20 mouse cellular contexts compared by ENCODE assay signal in the genomic region with DNA sequence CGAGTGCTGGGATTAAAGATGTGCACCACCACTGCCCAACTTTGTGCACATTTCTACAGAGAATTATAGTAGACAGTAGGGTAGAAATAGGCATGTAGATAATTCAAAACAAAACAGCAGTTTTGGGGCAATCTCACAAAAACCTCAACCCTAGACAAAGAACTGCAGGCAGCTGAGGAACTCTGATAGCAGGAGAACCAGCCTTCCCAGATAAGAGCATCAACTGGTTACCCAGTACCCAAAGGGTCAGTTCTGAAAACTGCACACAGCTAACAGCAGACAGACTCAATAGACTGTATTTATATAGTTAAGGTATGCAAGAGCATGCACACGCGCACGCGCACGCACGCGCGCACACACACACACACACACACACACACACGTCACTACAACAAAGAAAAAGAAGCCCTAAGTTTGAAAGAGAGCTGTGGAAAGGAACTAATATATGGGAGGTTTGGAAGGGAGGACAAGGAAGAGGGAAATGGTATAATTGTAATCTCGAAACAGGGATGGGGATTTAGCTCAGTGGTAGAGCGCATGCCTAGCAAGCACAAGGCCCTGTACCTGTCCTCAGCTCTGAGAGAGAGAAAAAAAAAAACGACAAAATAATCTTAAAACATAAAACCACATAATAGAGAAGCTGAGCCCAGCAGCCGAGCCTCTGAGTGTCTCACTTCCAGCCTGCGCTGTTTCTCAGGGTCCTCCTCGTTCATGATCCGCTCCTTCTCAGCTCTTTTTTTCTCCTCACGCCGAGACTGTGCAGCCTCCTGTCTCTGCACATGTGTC. TPM values are rescaled to one million over a fixed set of nuclear protein-coding genes. Genes with fewer than 3 reads are reported as not detected.
DNase-seq lines count a peak whose midpoint lies in the region; ATAC-seq and TF ChIP-seq lines count a peak whose summit lies in the region.
"Had no signal": no experiment of that assay in that cellular context is flagged by ENCODE, and none has a peak within 500 bp of the region (broad histone marks: within the 10 kb centered on the region; RNA-seq: fewer than 3 reads in every experiment).

No protein-coding gene starts in this region.

- no peaks in the 10 kb centered on the region for H3K9me3 ChIP-seq in liver, embryonic 15.5 days (replicated peaks)
- H3K9me3 ChIP-seq: embryonic facial prominence, embryonic 12.5 days; kidney, embryonic 15.5 days; midbrain, embryonic 15.5 days had no signal

- peak; percentile 43 for ATAC-seq in liver, embryonic 15.5 days (ENCODE audit: insufficient read depth)
- ATAC-seq: midbrain, embryonic 15.5 days had no signal

- H3K4me2 ChIP-seq in liver, embryonic 15.5 days: no peak overlapping the region
- H3K4me2 ChIP-seq: embryonic facial prominence, embryonic 12.5 days; heart, embryonic 11.5 days; kidney, embryonic 15.5 days; midbrain, embryonic 15.5 days had no signal

- peak overlapping the region; percentile 52; the same call in 1 of the 2 replicates for H3K27ac ChIP-seq in bone marrow macrophage, adult 2 months (ENCODE audit: insufficient read depth, low read depth, low read length)
- H3K27ac ChIP-seq in liver, embryonic 15.5 days (replicated peaks): no peak overlapping the region
- H3K27ac ChIP-seq: embryonic facial prominence, embryonic 12.5 days; kidney, embryonic 15.5 days; midbrain, embryonic 15.5 days had no signal

- H3K4me3 ChIP-seq in bone marrow macrophage, adult 2 months (ENCODE audit: insufficient read depth, low read length): no peak overlapping the region
- no peak overlapping the region for H3K4me3 ChIP-seq in liver, embryonic 15.5 days (replicated peaks)
- H3K4me3 ChIP-seq: embryonic facial prominence, embryonic 12.5 days; kidney, embryonic 15.5 days; midbrain, embryonic 15.5 days had no signal

- H3K27me3 ChIP-seq in liver, embryonic 15.5 days: no peaks in the 10 kb centered on the region
- H3K27me3 ChIP-seq: embryonic facial prominence, embryonic 12.5 days; kidney, embryonic 15.5 days; midbrain, embryonic 15.5 days had no signal

- H3K4me1 ChIP-seq in bone marrow macrophage, adult 2 months (ENCODE audit: control insufficient read depth, insufficient read depth, low read length): peaks cover 12% of the 10 kb centered on the region
- peaks cover 27% of the 10 kb centered on the region for H3K4me1 ChIP-seq in liver, embryonic 15.5 days (replicated peaks)
- H3K4me1 ChIP-seq: embryonic facial prominence, embryonic 12.5 days; kidney, embryonic 15.5 days; midbrain, embryonic 15.5 days had no signal

- 61% methylated on average over 19 of the region's 19 CpGs for WGBS in liver, embryonic 15.5 days (ENCODE audit: insufficient replicate concordance)

- no peak for TF ChIP-seq POLR2A in bone marrow macrophage, adult 2 months (IDR thresholded peaks at IDR 0.05; ENCODE audit: borderline replicate concordance, low read depth, low read length)

- peak; percentile 75 for DNase-seq in CD4-positive helper T cell, adult 2 months (ENCODE audit: low read depth, low spot score)
- peak; percentile 66 for DNase-seq in CD4-positive, CD25-positive, alpha-beta regulatory T cell, adult 2 months (ENCODE audit: low read depth, low spot score)
- no peak for DNase-seq in adrenal gland, postnatal 4 days (ENCODE audit: low spot score in 2 of 2)
- no peak for DNase-seq in embryo, embryonic 10.5 days (ENCODE audit: low spot score)
- DNase-seq in layer of hippocampus, postnatal 36 days: no peak
- DNase-seq: adrenal gland, postnatal 10 days; cerebellum, postnatal 25 days; gastrocnemius, postnatal 10 days; heart, postnatal 4 days; lung, postnatal 36 days; right cerebral cortex, postnatal 14 days had no signal

- no peak overlapping the region for H3K9ac ChIP-seq in liver, embryonic 15.5 days
- H3K9ac ChIP-seq: embryonic facial prominence, embryonic 12.5 days; kidney, embryonic 15.5 days; midbrain, embryonic 15.5 days had no signal

- peaks cover 88% of the 10 kb centered on the region for H3K36me3 ChIP-seq in liver, embryonic 15.5 days (replicated peaks)

- no peak for TF ChIP-seq CTCF in bone marrow macrophage, adult 2 months (IDR thresholded peaks at IDR 0.05; ENCODE audit: low read depth, low read length)

RNA-seq across cellular contexts. Expression of a gene that starts 0.4 kb away (rescaled TPM):
- 23.8 and 25.4 TPM in 2 replicates for polyA plus RNA-seq in bone marrow macrophage, adult 2 months (2012; ENCODE audit: insufficient read depth, insufficient read length, missing spikeins)
- 7.8 and 7.9 TPM in 2 replicates for polyA plus RNA-seq in liver, embryonic 15.5 days (2015; fragmentation: Nextera tagmentation; extraction: Ambion mirVana)
- 10 to 100 TPM; 19.3 to 20.1 TPM for total RNA-seq in adrenal gland, postnatal 4 days (2021)
- total RNA-seq in layer of hippocampus, postnatal 36 days (2021): 10 to 100 TPM; 27.5 to 29.9 TPM

RNA-seq across cellular contexts. Expression of a gene that starts 14.6 kb away (rescaled TPM):
- 97.3 and 99.5 TPM in 2 replicates for polyA plus RNA-seq in bone marrow macrophage, adult 2 months (2012; ENCODE audit: insufficient read depth, insufficient read length, missing spikeins)
- 36.4 and 37.3 TPM in 2 replicates for polyA plus RNA-seq in liver, embryonic 15.5 days (2015; fragmentation: Nextera tagmentation; extraction: Ambion mirVana)
- total RNA-seq in adrenal gland, postnatal 4 days (2021): 10 to 100 TPM; 86.3 to 89.6 TPM
- total RNA-seq in layer of hippocampus, postnatal 36 days (2021): 100 to 1,000 TPM in 1 of 2 experiments, 10 to 100 TPM in 1; 82.8 to 101 TPM

RNA-seq across cellular contexts. Expression of a gene that starts 15.2 kb away (rescaled TPM):
- polyA plus RNA-seq in bone marrow macrophage, adult 2 months (2012; ENCODE audit: insufficient read depth, insufficient read length, missing spikeins): 42.8 and 46.3 TPM in 2 replicates
- polyA plus RNA-seq in liver, embryonic 15.5 days (2015; fragmentation: Nextera tagmentation; extraction: Ambion mirVana): 21.3 and 22.4 TPM in 2 replicates
- 10 to 100 TPM; 74.4 to 76.2 TPM for total RNA-seq in adrenal gland, postnatal 4 days (2021)
- total RNA-seq in layer of hippocampus, postnatal 36 days (2021): 10 to 100 TPM; 69.9 to 70.9 TPM

RNA-seq across cellular contexts. Expression of a gene that starts 40.9 kb away (rescaled TPM):
- polyA plus RNA-seq in bone marrow macrophage, adult 2 months (2012; ENCODE audit: insufficient read depth, insufficient read length, missing spikeins): 263 and 272 TPM in 2 replicates
- polyA plus RNA-seq in liver, embryonic 15.5 days (2015; fragmentation: Nextera tagmentation; extraction: Ambion mirVana): 82.2 and 82.7 TPM in 2 replicates
- 10 to 100 TPM; 39.8 to 48.2 TPM for total RNA-seq in adrenal gland, postnatal 4 days (2021)
- total RNA-seq in layer of hippocampus, postnatal 36 days (2021): 100 to 1,000 TPM; 138 to 144 TPM

RNA-seq across cellular contexts. Expression of a gene that starts 40.9 kb away (rescaled TPM):
- not detected in 2 replicates for polyA plus RNA-seq in bone marrow macrophage, adult 2 months (2012; ENCODE audit: insufficient read depth, insufficient read length, missing spikeins)
- polyA plus RNA-seq in liver, embryonic 15.5 days (2015; fragmentation: Nextera tagmentation; extraction: Ambion mirVana): not detected in 2 replicates
- not detected for total RNA-seq in adrenal gland, postnatal 4 days (2021)
- total RNA-seq in layer of hippocampus, postnatal 36 days (2021): 1 to 10 TPM in 1 of 2 experiments, not detected in 1; 2.2 TPM
- total RNA-seq: adrenal gland, postnatal 10 days; gastrocnemius, postnatal 10 days; heart, postnatal 4 days had no signal
- polyA plus RNA-seq: embryonic facial prominence, embryonic 12.5 days; heart, embryonic 11.5 days; intestine, embryonic 14.5 days; kidney, embryonic 15.5 days; limb, embryonic 14.5 days; neural tube, embryonic 11.5 days had no signal

Comparison
In these comparisons a context has a peak if more than half of its experiments do, and no peak if none do; other contexts are left out.
1. DNase-seq: peak in CD4-positive helper T cell, adult 2 months (single experiment) and CD4-positive, CD25-positive, alpha-beta regulatory T cell, adult 2 months (single experiment); none in adrenal gland, postnatal 4 days (0 of 2), embryo, embryonic 10.5 days (single experiment) and layer of hippocampus, postnatal 36 days (0 of 2).